In the genomic region with DNA sequence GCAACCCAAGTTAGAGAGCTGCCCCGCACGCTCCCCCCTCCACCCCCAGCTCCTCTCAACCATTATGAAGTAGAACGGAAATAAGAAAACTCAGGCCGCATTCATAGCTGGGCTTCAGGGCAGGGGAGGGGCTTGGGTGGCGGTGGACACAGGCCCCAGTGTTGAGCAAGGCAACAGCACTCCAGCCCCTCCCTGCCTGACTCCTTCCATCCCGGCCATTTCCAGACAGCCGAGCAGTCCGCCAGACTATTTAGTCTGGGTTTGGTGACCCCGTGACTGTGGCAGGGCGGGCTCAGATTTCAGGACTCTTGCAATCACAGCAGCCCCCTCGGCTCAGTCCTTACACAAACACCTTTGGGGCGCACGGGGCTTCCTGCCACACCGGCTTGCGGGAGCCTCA, we compare ENCODE assay signal across 8 mouse cellular contexts. TPM values are rescaled to one million over a fixed set of nuclear protein-coding genes. Genes with fewer than 3 reads are reported as not detected.
DNase-seq lines count a peak whose midpoint lies in the region; ATAC-seq and TF ChIP-seq lines count a peak whose summit lies in the region.

No protein-coding gene starts in this region.

- no peak for TF ChIP-seq CTCF in stomach, postnatal 0 days (IDR thresholded peaks at IDR 0.05; ENCODE audit: low read depth)

- H3K27me3 ChIP-seq in stomach, postnatal 0 days (ENCODE audit: control insufficient read depth, insufficient read depth, low read length), result no peaks in the 10 kb centered on the region

- H3K36me3 ChIP-seq in stomach, postnatal 0 days (ENCODE audit: control insufficient read depth, insufficient read depth, low read length), result no peaks in the 10 kb centered on the region

- DNase-seq in left cerebral cortex, postnatal 4 days, result peak; percentile 32
- DNase-seq in left cerebral cortex, adult 9 months (ENCODE audit: low spot score in 2 of 2), result no peak
- DNase-seq in gastrocnemius, postnatal 14 days, result peak; percentile 77
- DNase-seq in hindlimb bud, embryonic 11.5 days (ENCODE audit: extremely low spot score, low read depth, low spot score), result peak; percentile 64
- DNase-seq in lung, postnatal 10 days, result peak; percentile 90
- peak; percentile 52 for DNase-seq in stomach, postnatal 0 days (ENCODE audit: low spot score)
- DNase-seq in frontal cortex, postnatal 10 days (ENCODE audit: low spot score in 2 of 2), result no peak
- DNase-seq in spleen, adult 12 weeks (ENCODE audit: low spot score), result no peak

- no peak overlapping the region for H3K9ac ChIP-seq in stomach, postnatal 0 days (ENCODE audit: low read length)

- 0 out of 2 replicates have a peak overlapping the region, but pooled peaks have one; percentile 31 for H3K4me2 ChIP-seq in stomach, postnatal 0 days (replicated peaks; ENCODE audit: low read depth)

- intact Hi-C loops in left cerebral cortex, postnatal 4 days (cut with DNase I), result no loop called here
- intact Hi-C loops in gastrocnemius, postnatal 14 days (cut with DNase I; ENCODE audit: low total_unique reads), result no loop called here

- peak overlapping the region; percentile 35; the same call in 1 of the 2 replicates for H3K27ac ChIP-seq in stomach, postnatal 0 days (replicated peaks)

- WGBS in stomach, postnatal 0 days, result 7% methylated on average over 15 of the region's 15 CpGs

- H3K4me3 ChIP-seq in stomach, postnatal 0 days (ENCODE audit: low read depth, low read length), result no peak overlapping the region

- peaks cover 5% of the 10 kb centered on the region for H3K4me1 ChIP-seq in stomach, postnatal 0 days (replicated peaks; ENCODE audit: control insufficient read depth, insufficient read depth)

- peak; percentile 89 for ATAC-seq in stomach, postnatal 0 days (ENCODE audit: low FRiP score, low TSS enrichment)

- H3K9me3 ChIP-seq in stomach, postnatal 0 days (ENCODE audit: control insufficient read depth, low read length), result no peaks in the 10 kb centered on the region

- TF ChIP-seq EP300 in stomach, postnatal 0 days (optimal IDR thresholded peaks at IDR 0.05), result no peak

RNA-seq across cellular contexts. Expression of a gene that starts 36.5 kb away (rescaled TPM):
- not detected for total RNA-seq in left cerebral cortex, postnatal 4 days (2021)
- total RNA-seq in gastrocnemius, postnatal 14 days (2021), result not detected
- not detected in 2 replicates for polyA plus RNA-seq in stomach, postnatal 0 days (2015; fragmentation: Nextera tagmentation; extraction: Ambion mirVana)

Comparison
In these comparisons a context has a peak if more than half of its experiments do, and no peak if none do; other contexts are left out.
1. DNase-seq: peak in left cerebral cortex, postnatal 4 days (single experiment), gastrocnemius, postnatal 14 days (single experiment), hindlimb bud, embryonic 11.5 days (single experiment), lung, postnatal 10 days (single experiment) and stomach, postnatal 0 days (single experiment); none in left cerebral cortex, adult 9 months (0 of 2), frontal cortex, postnatal 10 days (0 of 2) and spleen, adult 12 weeks (single experiment).